Mouse (Mus musculus): ENCODE measurements around the gene H2afz.
"Not testable (repeated sequence)": the region's sequence is repeated elsewhere in the genome, so short reads cannot be mapped to it uniquely, and the experiment has no call there.

Gene H2afz

GRCm38 (mm10) chr3:137864124-137864987, at the start of gene H2afz:
Gene H2afz (plus strand): TSS chr3:137864487.
- peak; percentile 98 for DNase-seq (ENCODE audit: low read depth)

- DNase-seq (ENCODE audit: low read depth): no peak
Measured at GRCm38 (mm10) chr3:137818713-137819112, 45.6 kb upstream of the H2afz start.

GRCm38 (mm10) chr3:137820688-137821467, 43.4 kb upstream of the H2afz start:
- DNase-seq (ENCODE audit: low read depth): no peak

GRCm38 (mm10) chr3:137823317-137823716, 41.0 kb upstream of the H2afz start:
- DNase-seq (ENCODE audit: low read depth): no peak

- no peak for DNase-seq (ENCODE audit: low read depth)
Measured at GRCm38 (mm10) chr3:137827678-137828077, 36.6 kb upstream of the H2afz start.

DNA sequence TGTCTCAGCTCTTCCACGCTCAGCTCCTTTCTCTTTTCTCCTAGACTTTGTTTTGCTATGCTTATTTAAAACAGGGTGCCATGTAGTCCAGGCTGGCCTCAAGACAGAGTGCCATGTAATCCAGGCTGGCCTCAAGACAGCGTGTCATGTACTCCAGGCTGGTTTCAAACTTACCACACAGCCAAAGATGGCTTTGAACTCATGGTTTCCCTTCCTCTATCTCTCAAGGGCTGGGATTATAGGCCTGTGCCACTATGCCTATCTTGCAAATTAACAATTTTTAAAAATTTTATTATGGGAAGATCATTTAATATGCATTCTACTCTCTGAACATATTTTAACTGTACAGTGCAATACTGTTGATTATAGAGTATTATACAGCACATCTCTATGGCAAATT, 33.1 kb upstream of the H2afz start:
- no peak for DNase-seq (ENCODE audit: low read depth)

DNA sequence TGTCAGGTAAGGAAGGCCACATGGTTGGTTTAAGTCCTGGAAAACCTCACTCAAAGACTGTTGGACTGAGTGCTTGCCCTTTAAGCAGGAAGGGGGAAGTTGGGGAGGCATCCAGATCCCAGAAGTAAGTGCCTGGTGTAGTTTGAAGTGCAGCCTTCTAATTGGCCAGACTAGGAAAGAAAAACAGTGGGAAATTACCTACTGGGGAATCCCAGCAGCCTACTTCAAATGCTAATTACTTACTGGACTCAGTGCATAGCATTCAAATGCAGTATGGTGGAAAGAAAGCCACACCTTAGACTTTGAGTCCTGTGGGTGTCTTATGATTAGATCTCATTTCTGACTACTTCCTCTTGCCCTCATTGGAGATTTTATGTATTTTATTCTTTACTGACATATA, 31.2 kb upstream of the H2afz start:
- DNase-seq (ENCODE audit: low read depth): no peak

DNA sequence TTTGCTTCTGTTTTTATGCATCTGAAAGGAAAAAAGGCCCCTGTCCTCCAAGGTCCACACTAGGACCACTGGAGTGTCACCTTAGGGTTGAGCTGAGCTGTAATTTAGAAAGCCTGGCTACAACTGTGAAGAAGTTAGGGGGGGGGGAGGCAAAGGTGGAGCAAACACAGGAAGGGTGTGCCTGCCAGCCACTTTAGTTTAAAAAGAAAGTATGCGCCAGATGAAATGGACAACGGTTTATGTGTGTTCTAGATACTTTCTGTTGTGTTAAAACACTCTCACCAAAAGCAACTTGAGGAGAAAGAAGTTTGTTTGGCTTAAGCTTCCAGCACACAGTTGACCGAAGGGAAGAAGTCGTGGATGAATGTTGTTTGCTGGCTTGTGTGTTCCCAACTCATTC, 30.6 kb upstream of the H2afz start:
- DNase-seq (ENCODE audit: low read depth): no peak

- DNase-seq (ENCODE audit: low read depth): no peak
Measured at GRCm38 (mm10) chr3:137836543-137836942, 27.7 kb upstream of the H2afz start.

GRCm38 (mm10) chr3:137838160-137838559, 26.1 kb upstream of the H2afz start:
- no peak for DNase-seq (ENCODE audit: low read depth)

DNA sequence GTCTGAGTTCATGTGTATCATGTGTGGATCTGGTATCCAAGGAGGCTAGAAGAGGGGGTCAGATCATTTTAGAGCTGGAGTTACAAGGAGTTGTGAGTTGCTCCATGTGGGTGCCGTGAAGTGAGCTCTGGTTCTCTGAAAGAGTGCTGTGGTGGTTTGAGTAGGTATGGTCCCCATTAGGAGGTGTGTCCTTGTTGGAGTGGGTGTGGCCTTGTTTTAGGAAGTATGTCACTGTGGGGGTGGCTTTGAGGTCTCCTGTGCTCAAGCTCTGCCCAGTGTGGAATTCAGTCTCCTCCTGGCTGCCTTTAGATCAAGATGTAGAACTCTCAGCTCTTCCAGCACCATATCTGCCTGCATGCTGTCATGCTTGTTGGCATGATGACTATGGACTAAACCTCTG, 21.3 kb upstream of the H2afz start:
- no peak for DNase-seq (ENCODE audit: low read depth)

GRCm38 (mm10) chr3:137844263-137844662, 20.0 kb upstream of the H2afz start:
- no peak for DNase-seq (ENCODE audit: low read depth)

GRCm38 (mm10) chr3:137846552-137846951, 17.7 kb upstream of the H2afz start:
- no peak for DNase-seq (ENCODE audit: low read depth)

GRCm38 (mm10) chr3:137848354-137848753, 15.9 kb upstream of the H2afz start:
- DNase-seq (ENCODE audit: low read depth): no peak

DNA sequence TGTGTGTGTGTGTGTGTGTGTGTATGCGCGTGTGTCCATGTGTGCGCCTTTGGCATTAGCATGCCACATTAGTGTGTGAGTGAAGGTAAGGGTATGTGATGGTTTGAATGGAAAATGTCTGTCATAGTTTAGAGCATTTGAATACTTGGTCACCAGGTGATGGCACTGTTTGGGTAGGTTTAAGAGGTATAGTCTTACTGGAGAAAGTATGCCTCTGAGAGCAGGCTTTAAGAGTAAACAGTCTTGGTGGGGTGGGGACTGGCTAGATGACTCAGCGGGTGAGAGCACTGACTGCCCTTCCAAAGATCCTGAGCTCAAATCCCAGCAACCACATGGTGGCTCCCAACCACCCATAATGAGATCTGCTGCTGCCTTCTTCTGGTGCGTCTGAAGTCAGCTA, 14.6 kb upstream of the H2afz start:
- no peak for DNase-seq (ENCODE audit: low read depth)

GRCm38 (mm10) chr3:137851196-137851595, 13.1 kb upstream of the H2afz start:
- no peak for DNase-seq (ENCODE audit: low read depth)

DNA sequence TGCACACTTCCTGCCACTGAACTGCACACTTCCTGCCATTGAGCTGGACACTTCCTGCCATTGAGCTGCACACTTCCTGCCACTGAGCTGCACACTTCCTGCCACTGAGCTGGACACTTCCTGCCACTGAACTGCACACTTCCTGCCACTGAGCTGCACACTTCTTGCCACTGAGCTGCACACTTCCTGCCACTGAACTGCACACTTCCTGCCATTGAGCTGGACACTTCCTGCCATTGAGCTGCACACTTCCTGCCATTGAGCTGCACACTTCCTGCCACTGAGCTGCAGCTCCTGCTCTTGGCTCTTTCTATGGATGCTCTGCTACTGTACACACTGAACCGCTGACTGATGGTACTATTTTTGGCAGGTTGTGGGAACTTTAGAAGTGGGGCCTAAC, 11.3 kb upstream of the H2afz start:
- DNase-seq (ENCODE audit: low read depth): not testable (repeated sequence)

- DNase-seq (ENCODE audit: low read depth): no peak
Measured at GRCm38 (mm10) chr3:137855328-137855727, 9.0 kb upstream of the H2afz start.

DNA sequence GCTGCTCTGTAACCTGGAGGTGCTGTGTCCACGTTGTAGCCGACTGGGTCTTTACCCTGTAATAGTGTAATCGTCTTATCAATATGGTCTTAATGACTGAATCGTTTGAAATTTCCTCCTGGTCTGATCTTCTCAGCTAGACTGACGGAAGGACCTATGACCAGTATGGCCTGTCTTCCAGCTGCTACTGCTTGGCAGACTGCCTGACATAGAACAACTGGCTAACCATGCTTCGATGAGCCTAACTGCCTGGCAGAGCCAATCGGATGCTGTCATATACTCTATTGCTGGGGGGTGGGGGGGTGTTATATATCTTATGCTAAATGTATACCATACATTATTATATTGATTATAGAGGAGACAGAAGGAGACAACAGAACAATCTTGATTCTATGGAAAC, 8.2 kb upstream of the H2afz start:
- DNase-seq (ENCODE audit: low read depth): no peak

GRCm38 (mm10) chr3:137860394-137861170, 3.7 kb upstream of the H2afz start:
- DNase-seq (ENCODE audit: low read depth): no peak

DNA sequence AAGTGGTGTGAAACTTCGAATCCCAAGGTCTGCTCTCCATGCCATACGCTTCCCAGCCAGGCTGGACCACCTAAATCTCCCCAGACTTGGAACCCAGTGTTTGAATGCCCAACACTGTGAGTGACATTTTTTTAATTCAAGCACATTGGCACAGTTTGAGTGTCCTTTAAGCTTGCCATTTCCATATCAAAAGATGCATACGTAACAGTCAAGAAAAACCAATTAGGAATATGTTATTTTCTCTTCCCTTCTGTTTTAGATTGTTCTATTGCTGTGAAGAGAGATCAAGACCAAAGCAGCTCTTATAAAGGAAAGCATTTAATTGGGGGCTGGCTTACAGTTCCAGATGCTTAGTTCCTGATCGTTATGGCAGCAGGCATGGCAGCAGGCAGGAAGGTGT, 2.9 kb upstream of the H2afz start:
- DNase-seq (ENCODE audit: low read depth): no peak

DNA sequence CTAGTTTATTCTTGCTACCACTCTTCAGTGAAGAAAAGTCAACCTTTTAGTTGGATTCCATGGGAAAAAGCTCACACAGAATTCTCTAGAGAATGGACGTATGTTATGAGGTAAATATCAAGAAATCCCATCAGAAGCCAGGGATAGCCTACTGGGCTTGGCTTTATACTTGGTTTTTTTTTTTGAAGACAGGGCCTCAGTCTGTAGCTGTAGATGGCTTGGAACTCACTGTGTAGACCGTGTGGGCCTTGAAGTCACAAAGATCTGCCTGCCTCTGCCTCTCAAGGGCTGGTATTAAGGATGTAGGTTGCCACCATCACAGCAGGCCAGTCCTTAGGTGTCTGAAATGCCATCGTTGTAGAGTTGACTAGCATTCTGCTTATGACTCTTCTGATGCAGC, 1.7 kb upstream of the H2afz start:
- no peak for DNase-seq (ENCODE audit: low read depth)
